Mouse (Mus musculus) Patski (cell line): ENCODE measurements around the gene Naxd. TPM values are rescaled to one million over a fixed set of nuclear protein-coding genes. Genes with fewer than 3 reads are reported as not detected.
A peak's percentile ranks its signal among the peaks of the same experiment; 100 is the strongest.

Experiments used
- ATAC-seq: fragments of 100-300 bp; one replicate; pipeline ENCODE4 v1.8.0; 2021
- CTCF ChIA-PET: fragments of 350-600 bp; sonication (Branson Sonifier 250); formaldehyde crosslinking; loops from one replicate; lab custom pipeline; 2022; ENCODE audit warnings: inconsistent platforms; lab: Charles Lee
- POLR2A ChIA-PET: fragments of 350-600 bp; sonication (Branson Sonifier 250); formaldehyde crosslinking; loops from one replicate; lab custom pipeline; 2022; ENCODE audit warnings: antibody characterized with exemption, inconsistent platforms; lab: Charles Lee
- DNase-seq: peaks from one replicate; pipeline ENCODE4 v3.0.0-alpha.2; 2011; ENCODE audit warnings: low read depth, low spot score
- H3K27me3 ChIP-seq: fragments of 371-371 bp; one replicate; pipeline ENCODE4 v1.5.1; 2021
- CTCF ChIP-seq: fragments of 100-300 bp; IDR thresholded peaks from one replicate; pipeline ENCODE4 v1.5.1; 2021
- in situ Hi-C: fragments of 300-500 bp; cut with MboI; formaldehyde crosslinking; loops from 3 replicates; pipeline ENCODE4 v1.11.1; 2018; ENCODE audit warnings: low pct_unique_long_range_greater_than_20kb, mixed read lengths
- polyA plus RNA-seq: library from polyadenylated mRNA; unstranded; gene quantifications from one replicate; pipeline ENCODE4 v1.2.3, GENCODE M21; 2021

Gene Naxd
- polyA plus RNA-seq, 1 experiment from 2014 or later, result 108 TPM

DNA sequence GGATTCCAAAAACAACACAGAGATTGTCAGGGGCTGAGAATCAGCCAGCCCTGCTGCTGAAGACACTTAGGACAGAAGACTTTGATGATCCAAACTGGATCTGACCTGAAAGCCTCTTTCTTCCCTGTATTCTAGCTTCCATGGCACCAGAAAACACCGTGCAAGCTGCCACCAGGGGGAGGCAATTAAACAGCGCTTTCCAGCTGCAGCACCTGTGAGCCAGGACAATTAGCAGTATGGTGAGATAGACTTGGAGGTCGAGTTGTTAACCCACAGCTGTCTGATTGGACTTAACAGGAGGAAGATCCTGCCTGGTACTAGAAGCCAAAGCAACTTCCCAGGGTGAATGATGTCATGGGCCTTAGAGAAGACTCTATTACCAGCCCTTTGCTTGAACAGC is 28.2 kb upstream of the Naxd start:
- ChIA-PET CTCF (interaction anchor here (0.6 to 1.9 kb wide), 7 partner anchors 8 to 28 kb away, joined by 3 to 5 read pairs (median 5); no protein-coding TSS in a partner anchor), POLR2A (no interaction called here)
- in situ Hi-C loops, result no loop called here
- no peak for TF ChIP-seq CTCF
- no peaks in the 10 kb centered on the region for H3K27me3 ChIP-seq
- DNase-seq (no peak), ATAC-seq (no peak)

- in situ Hi-C loops, result no loop called here
- DNase-seq (no peak), ATAC-seq (no peak)
- ChIA-PET POLR2A (no interaction called here), CTCF (interaction anchor here (1.2 to 2.6 kb wide), 3 partner anchors 16 to 35 kb away, joined by 3 to 9 read pairs (median 5); no protein-coding TSS in a partner anchor)
- no peak for TF ChIP-seq CTCF
- no peaks in the 10 kb centered on the region for H3K27me3 ChIP-seq
These were observed 26.6 kb upstream of the Naxd start for GRCm38 (mm10) chr8:11470694-11471093.

DNA sequence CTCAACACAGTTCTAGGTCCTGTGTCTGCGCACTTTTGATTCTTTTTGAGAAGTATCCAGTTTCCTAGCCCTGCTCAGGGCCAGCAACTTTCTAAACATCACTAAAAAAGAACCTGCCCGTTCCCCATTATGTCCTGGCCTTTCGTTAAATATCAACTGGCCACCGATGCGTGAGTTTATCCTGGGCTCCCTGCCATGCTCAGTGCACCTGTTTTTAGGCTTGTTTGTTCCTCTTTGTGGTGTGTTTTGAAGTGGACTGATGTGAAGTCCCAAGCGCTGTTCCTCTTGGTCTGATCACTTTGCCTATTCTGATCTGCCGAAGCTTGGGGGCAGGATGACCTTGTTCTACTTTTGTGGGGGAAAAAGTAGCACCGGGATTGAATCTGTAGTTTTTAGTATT is 26.0 kb upstream of the Naxd start:
- no peak for DNase-seq
- ChIA-PET POLR2A (no interaction called here), CTCF (interaction anchor here (1.7 to 2.6 kb wide), 2 partner anchors 16 to 21 kb away, joined by 5 to 9 read pairs; no protein-coding TSS in a partner anchor)
- H3K27me3 ChIP-seq, result no peaks in the 10 kb centered on the region
- TF ChIP-seq CTCF, result no peak
- in situ Hi-C loops, result no loop called here
- no peak for ATAC-seq

- ATAC-seq (no peak), DNase-seq (no peak)
- CTCF ChIA-PET, result interaction anchor here (2.6 kb wide), 1 partner anchor 14 kb away, joined by 9 read pairs; no protein-coding TSS in a partner anchor
- no peaks in the 10 kb centered on the region for H3K27me3 ChIP-seq
- in situ Hi-C loops, result no loop called here
- POLR2A ChIA-PET, result interaction anchor here (0.6 to 1.7 kb wide), 2 partner anchors 10 to 23 kb away, joined by 3 read pairs; no protein-coding TSS in a partner anchor
- no peak for TF ChIP-seq CTCF
These were observed 24.2 kb upstream of the Naxd start for GRCm38 (mm10) chr8:11473072-11473471.

DNA sequence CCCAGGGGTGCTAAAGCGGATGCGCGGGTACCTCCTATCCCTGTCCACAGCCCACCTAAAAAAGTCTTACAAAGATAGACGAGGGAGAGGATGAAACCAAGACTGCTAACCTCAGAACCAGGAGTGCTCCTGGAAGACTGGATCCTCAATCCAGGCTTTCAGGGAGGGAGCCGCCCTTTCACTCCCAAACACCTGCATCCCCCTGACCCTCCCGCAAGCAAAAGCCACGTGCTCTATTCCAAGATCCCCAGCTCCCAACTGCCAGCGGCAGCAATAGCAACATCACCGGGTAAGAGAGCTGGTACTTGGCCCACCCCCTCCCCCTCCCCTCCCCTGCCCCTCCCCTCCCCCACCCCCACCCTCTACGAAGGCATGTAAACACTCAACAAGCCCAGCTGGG is 21.9 kb upstream of the Naxd start:
- CTCF ChIA-PET, result interaction anchor here (1.0 kb wide), 1 partner anchor 11 kb away, joined by 3 read pairs; no protein-coding TSS in a partner anchor

DNA sequence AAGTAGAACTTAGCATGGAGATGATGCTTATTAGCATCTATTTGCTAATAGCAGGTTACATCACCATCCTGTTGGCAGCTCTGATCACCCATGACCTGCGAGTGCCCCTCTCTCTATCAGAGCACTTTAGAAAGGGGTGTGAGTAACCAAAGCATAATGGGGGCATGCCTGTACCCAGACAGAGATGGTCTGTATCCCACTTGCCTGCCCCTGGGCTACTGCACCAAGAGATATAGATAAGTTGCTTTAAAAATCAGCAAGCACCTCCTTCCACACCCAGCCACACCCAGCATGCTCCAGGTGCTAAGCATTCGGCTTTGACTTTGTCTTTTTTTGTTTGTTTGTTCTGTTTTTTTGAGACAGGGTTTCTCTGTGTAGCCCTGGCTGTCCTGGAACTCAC is 21.4 kb upstream of the Naxd start:
- CTCF ChIA-PET, result interaction anchor here (1.0 to 2.4 kb wide), 2 partner anchors 11 to 16 kb away, joined by 3 to 8 read pairs; no protein-coding TSS in a partner anchor
- TF ChIP-seq CTCF, result no peak
- in situ Hi-C loops, result no loop called here
- ATAC-seq (no peak), DNase-seq (no peak)
- POLR2A ChIA-PET, result interaction anchor here (2.4 to 2.6 kb wide), 2 partner anchors 15 to 24 kb away, joined by 11 to 22 read pairs; no protein-coding TSS in a partner anchor
- H3K27me3 ChIP-seq, result no peaks in the 10 kb centered on the region

More for the DNA sequence above, 21.9 kb upstream of the Naxd start:
- no peak for ATAC-seq
- H3K27me3 ChIP-seq, result no peaks in the 10 kb centered on the region
- TF ChIP-seq CTCF, result no peak
- POLR2A ChIA-PET, result interaction anchor here (2.4 to 2.6 kb wide), 2 partner anchors 14 to 24 kb away, joined by 11 to 22 read pairs; no protein-coding TSS in a partner anchor
- in situ Hi-C loops, result no loop called here
- no peak for DNase-seq

DNA sequence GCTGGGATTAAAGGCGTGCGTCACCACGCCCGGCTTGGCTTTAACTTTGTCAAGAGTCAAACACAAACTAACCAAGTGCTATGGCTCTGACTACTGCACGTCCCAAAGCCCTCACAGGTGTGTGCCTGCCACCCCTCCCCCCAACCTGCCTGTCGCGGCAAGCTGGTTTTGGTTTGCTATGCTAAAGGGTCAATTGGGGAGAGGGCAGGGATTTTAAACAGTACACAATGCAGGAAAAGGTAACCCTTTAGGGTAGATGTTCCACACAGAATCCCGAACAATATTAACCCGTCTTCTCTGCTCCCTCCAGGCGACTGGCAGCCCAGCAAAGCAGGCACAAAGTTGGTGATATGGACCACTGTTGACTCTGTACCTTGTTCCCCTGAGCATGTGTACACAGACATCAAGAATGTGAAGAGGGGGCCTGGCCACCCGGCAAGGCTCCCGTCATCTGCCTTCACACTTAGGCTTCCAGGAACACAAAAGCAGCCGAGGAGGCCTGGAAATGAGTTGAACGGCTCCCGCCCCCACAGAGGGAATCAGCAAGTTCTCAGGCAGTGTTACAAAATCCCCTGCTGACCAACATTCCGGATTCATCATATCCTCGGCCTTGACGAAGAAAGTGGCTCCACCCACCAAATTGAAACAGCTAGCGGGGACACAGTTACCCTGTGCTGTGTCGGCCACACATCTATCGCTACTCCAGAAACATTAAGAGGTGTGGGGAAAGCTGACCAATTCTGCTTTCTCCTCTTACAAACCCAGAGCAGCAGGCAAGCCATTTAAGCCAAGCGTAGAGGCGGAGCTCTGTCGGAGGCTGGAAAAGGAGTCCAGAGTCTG is 20.7 kb upstream of the Naxd start:
- no peak for TF ChIP-seq CTCF
- POLR2A ChIA-PET, result interaction anchor here (0.8 to 2.6 kb wide), 5 partner anchors 12 to 55 kb away, joined by 3 to 22 read pairs (median 5); no protein-coding TSS in a partner anchor
- ATAC-seq (peak; percentile 70), DNase-seq (no peak)
- CTCF ChIA-PET, result interaction anchor here (1.0 to 2.4 kb wide), 5 partner anchors 10 to 223 kb away, joined by 3 to 8 read pairs (median 5); no protein-coding TSS in a partner anchor
- in situ Hi-C loops, result no loop called here
- H3K27me3 ChIP-seq, result no peaks in the 10 kb centered on the region

DNA sequence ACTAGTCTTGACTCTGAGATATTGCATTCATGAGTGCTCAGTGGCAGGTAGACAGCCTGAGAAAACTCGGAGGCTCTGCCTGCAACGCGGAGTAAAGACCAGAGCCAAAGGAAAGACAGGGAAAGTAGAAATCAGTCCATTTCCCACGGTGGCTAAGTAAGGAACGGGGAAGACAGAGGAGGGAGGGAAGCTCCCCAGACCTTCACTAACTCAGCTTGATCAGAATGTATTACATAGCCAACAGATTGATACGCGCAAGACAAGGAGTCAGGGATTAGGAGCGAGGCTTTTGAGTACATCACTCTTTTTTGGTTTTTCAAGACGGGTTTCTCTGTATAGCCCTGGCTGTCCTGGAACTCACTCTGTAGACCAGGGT is 20.1 kb upstream of the Naxd start:
- CTCF ChIA-PET, result interaction anchor here (1.1 to 2.4 kb wide), 4 partner anchors 10 to 224 kb away, joined by 3 to 8 read pairs (median 6); no protein-coding TSS in a partner anchor
- no peak for TF ChIP-seq CTCF

GRCm38 (mm10) chr8:11477811-11478761 is 19.2 kb upstream of the Naxd start, which contains the start of gene Rab20:
TSS of gene Rab20 (minus strand) at chr8:11478710.
- CTCF ChIA-PET, result interaction anchor here (1.5 to 2.4 kb wide), 4 partner anchors 9 to 27 kb away, joined by 4 to 8 read pairs (median 6); no protein-coding TSS in a partner anchor

More for the DNA sequence above, 20.1 kb upstream of the Naxd start:
- no peak for DNase-seq
- H3K27me3 ChIP-seq, result no peaks in the 10 kb centered on the region
- in situ Hi-C loops, result no loop called here
- peak; percentile 24 for ATAC-seq
- POLR2A ChIA-PET, result interaction anchor here (0.8 to 2.6 kb wide), 5 partner anchors 12 to 56 kb away, joined by 3 to 22 read pairs (median 5); no protein-coding TSS in a partner anchor

More at GRCm38 (mm10) chr8:11477811-11478761, 19.2 kb upstream of the Naxd start, which contains the start of gene Rab20:
- TF ChIP-seq CTCF, result no peak
- DNase-seq, result no peak
- no peaks in the 10 kb centered on the region for H3K27me3 ChIP-seq
- in situ Hi-C loops, result no loop called here
- POLR2A ChIA-PET, result interaction anchor here (1.3 to 2.6 kb wide), 5 partner anchors 13 to 62 kb away, joined by 3 to 22 read pairs (median 4); no protein-coding TSS in a partner anchor
- peak; percentile 46 for ATAC-seq
